ENCODE assay signal across 25 mouse cellular contexts in genomic region chr16:63657743-63658142, GRCm38 (mm10).
DNase-seq lines count a peak whose midpoint lies in the region; ATAC-seq and TF ChIP-seq lines count a peak whose summit lies in the region.
"Had no signal": no experiment of that assay in that cellular context is flagged by ENCODE, and none has a peak within 500 bp of the region (broad histone marks: within the 10 kb centered on the region; RNA-seq: fewer than 3 reads in every experiment).

No protein-coding gene starts in this region.

- 0 out of 2 replicates have a peak, but pooled peaks have one; percentile 20 for ATAC-seq in neural tube, embryonic 13.5 days (ENCODE audit: low read depth)
- ATAC-seq: CD4-positive, CD25-positive, alpha-beta regulatory T cell, adult 4 months; intestine, embryonic 15.5 days had no signal

- 0 out of 2 replicates have a peak overlapping the region, but pooled peaks have one; percentile 1 for H3K27ac ChIP-seq in layer of hippocampus, adult 2 months
- H3K27ac ChIP-seq in neural tube, embryonic 13.5 days (replicated peaks), result 0 out of 2 replicates have a peak overlapping the region, but pooled peaks have one; percentile 24
- H3K27ac ChIP-seq: embryonic facial prominence, embryonic 10.5 days; intestine, embryonic 15.5 days; left cerebral cortex, adult 2 months; liver, embryonic 14.5 days; lung, embryonic 15.5 days had no signal

- DNase-seq in cerebellum, adult 9-10 months, result peak; percentile 25
- no peak for DNase-seq in cerebellum, adult 11-12 months
- peak; percentile 17 to 39 for DNase-seq in layer of hippocampus, adult 2 months (ENCODE audit: low spot score in 2 of 2)
- DNase-seq in layer of hippocampus, adult 11-12 months (ENCODE audit: low spot score), result no peak
- DNase-seq in neural tube, embryonic 10.5 days (ENCODE audit: extremely low spot score, low spot score), result no peak
- no peak for DNase-seq in thymus, postnatal 36 days
- DNase-seq in lung, adult 18-20 months, result no peak
- DNase-seq: adrenal gland, postnatal 25 days; cerebellum, adult 9-11 months; gastrocnemius, postnatal 14 days; heart, adult 18-20 months; heart, postnatal 10 days; kidney, adult 8-10 months; kidney, postnatal 10 days; lung, postnatal 36 days; thymus, postnatal 25 days had no signal

- no peak overlapping the region for H3K4me2 ChIP-seq in neural tube, embryonic 13.5 days
- H3K4me2 ChIP-seq: heart, embryonic 12.5 days; intestine, embryonic 15.5 days; lung, embryonic 15.5 days had no signal

- no peaks in the 10 kb centered on the region for H3K9me3 ChIP-seq in neural tube, embryonic 13.5 days
- H3K9me3 ChIP-seq: embryonic facial prominence, embryonic 10.5 days; heart, embryonic 12.5 days; hindbrain, embryonic 10.5 days; intestine, embryonic 15.5 days; lung, embryonic 15.5 days had no signal

- H3K4me3 ChIP-seq in layer of hippocampus, adult 2 months, result no peak overlapping the region
- H3K4me3 ChIP-seq in neural tube, embryonic 13.5 days, result no peak overlapping the region
- H3K4me3 ChIP-seq: embryonic facial prominence, embryonic 10.5 days; heart, embryonic 12.5 days; hindbrain, embryonic 10.5 days; intestine, embryonic 15.5 days; left cerebral cortex, adult 2 months; lung, embryonic 15.5 days had no signal

- H3K4me1 ChIP-seq in neural tube, embryonic 13.5 days (replicated peaks), result peaks cover 12% of the 10 kb centered on the region
- H3K4me1 ChIP-seq: intestine, embryonic 15.5 days had no signal

- TF ChIP-seq CTCF in layer of hippocampus, adult 2 months (conservative IDR thresholded peaks at IDR 0.05), result no peak

- H3K27me3 ChIP-seq in neural tube, embryonic 13.5 days, result peaks cover 5% of the 10 kb centered on the region; the same call in 1 of the 2 replicates
- H3K27me3 ChIP-seq: heart, embryonic 12.5 days; intestine, embryonic 15.5 days; lung, embryonic 15.5 days had no signal

- 21% methylated on average over 2 of the region's 2 CpGs for WGBS in neural tube, embryonic 13.5 days

- H3K9ac ChIP-seq in neural tube, embryonic 13.5 days, result no peak overlapping the region
- H3K9ac ChIP-seq: heart, embryonic 12.5 days; intestine, embryonic 15.5 days; liver, embryonic 14.5 days; lung, embryonic 15.5 days had no signal

- no peaks in the 10 kb centered on the region for H3K36me3 ChIP-seq in neural tube, embryonic 13.5 days
- H3K36me3 ChIP-seq: embryonic facial prominence, embryonic 10.5 days; heart, embryonic 12.5 days; hindbrain, embryonic 10.5 days; intestine, embryonic 15.5 days; lung, embryonic 15.5 days had no signal

Comparison
In these comparisons a context has a peak if more than half of its experiments do, and no peak if none do; other contexts are left out.
1. DNase-seq: peak in cerebellum, adult 9-10 months (single experiment) and layer of hippocampus, adult 2 months (2 of 2); none in cerebellum, adult 11-12 months (single experiment), layer of hippocampus, adult 11-12 months (single experiment), neural tube, embryonic 10.5 days (single experiment), thymus, postnatal 36 days (0 of 2) and lung, adult 18-20 months (0 of 2).